Mouse (Mus musculus) retina, embryonic 14.5 days (tissue): ENCODE measurements at regions not wholly inside any gene's neighbourhood (a gene's known extent, or its start where the extent isn't known, plus 50 kb on each side); places are given as distances from the start of the nearest gene placed in this dataset.

Experiments used
- DNase-seq: peaks from one replicate; pipeline ENCODE4 v3.0.0-alpha.2; 2015; ENCODE audit warnings: low spot score

- no peak for DNase-seq
These were observed 135.6 kb upstream of the Dock1 start for GRCm38 (mm10) chr7:134534821-134535220.

- no peak for DNase-seq
These were observed 128.8 kb upstream of the Dock1 start for GRCm38 (mm10) chr7:134541699-134542098.

- no peak for DNase-seq
These were observed 124.3 kb upstream of the Dock1 start for GRCm38 (mm10) chr7:134546187-134546586.

GRCm38 (mm10) chr7:134549286-134549919 is 121.1 kb upstream of the Dock1 start:
- no peak for DNase-seq

- DNase-seq, result peak; percentile 16
These were observed 120.1 kb upstream of the Dock1 start for GRCm38 (mm10) chr7:134550221-134550809.

GRCm38 (mm10) chr7:134552051-134552451 is 118.4 kb upstream of the Dock1 start:
- no peak for DNase-seq

GRCm38 (mm10) chr7:134556061-134556460 is 114.4 kb upstream of the Dock1 start:
- DNase-seq, result no peak

- peak; percentile 78 for DNase-seq
These were observed 104.1 kb upstream of the Dock1 start for GRCm38 (mm10) chr7:134566322-134566721.

GRCm38 (mm10) chr7:134569247-134569646 is 101.2 kb upstream of the Dock1 start:
- no peak for DNase-seq

- DNase-seq, result no peak
These were observed 100.2 kb upstream of the Dock1 start for GRCm38 (mm10) chr7:134570176-134570810.

GRCm38 (mm10) chr7:134581746-134582145 is 88.7 kb upstream of the Dock1 start:
- DNase-seq, result no peak

- no peak for DNase-seq
These were observed 85.0 kb upstream of the Dock1 start for GRCm38 (mm10) chr7:134585478-134585877.

- DNase-seq, result no peak
These were observed 83.5 kb upstream of the Dock1 start for GRCm38 (mm10) chr7:134586990-134587389.

- no peak for DNase-seq
These were observed 62.6 kb upstream of the Dock1 start for GRCm38 (mm10) chr7:134607886-134608285.

- no peak for DNase-seq
These were observed 60.3 kb upstream of the Dock1 start for GRCm38 (mm10) chr7:134610159-134610558.

GRCm38 (mm10) chr7:134611371-134611770 is 59.1 kb upstream of the Dock1 start:
- DNase-seq, result no peak

GRCm38 (mm10) chr7:134612175-134612633 is 58.2 kb upstream of the Dock1 start:
- no peak for DNase-seq

GRCm38 (mm10) chr7:134619220-134619975 is 51.1 kb upstream of the Dock1 start:
- peak; percentile 22 for DNase-seq

- DNase-seq, result no peak
These were observed 50.4 kb upstream of the Dock1 start for GRCm38 (mm10) chr7:134620006-134620405.
